Mouse (Mus musculus): Measurements from ENCODE around the gene Epyc. TPM values are rescaled to one million over a fixed set of nuclear protein-coding genes. Genes with fewer than 3 reads are reported as not detected.

The Epyc gene
- total and polyA plus RNA-seq, 2 experiments = 0.09 TPM; not detected in 1

DNA sequence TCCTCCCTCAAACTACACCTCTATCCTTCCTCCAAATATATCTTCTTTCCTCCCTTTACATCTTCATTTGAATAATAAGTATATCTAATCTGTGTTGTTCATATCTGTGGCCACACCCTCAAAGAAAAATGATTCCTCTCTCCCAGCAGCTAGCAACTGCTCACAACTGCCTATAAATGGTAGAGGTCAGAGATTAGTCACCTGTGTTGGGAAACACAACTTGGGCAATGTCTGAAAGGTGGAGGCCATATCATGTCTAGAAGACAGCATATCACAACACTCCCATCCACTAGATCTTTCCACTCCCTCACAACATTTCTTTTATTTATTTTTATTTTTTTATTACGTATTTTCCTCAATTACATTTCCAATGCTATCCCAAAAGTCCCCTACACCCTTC is 15.6 kb downstream of the Epyc start:
- H3K27me3 ChIP-seq (ENCODE audit: control insufficient read depth, insufficient read depth, low read length) = no peaks in the 10 kb centered on the region
- H3K36me3 ChIP-seq (ENCODE audit: control insufficient read depth, insufficient read depth, low read length) = no peaks in the 10 kb centered on the region
- H3K79me2 ChIP-seq (ENCODE audit: control insufficient read depth, insufficient read depth, low read length) = no peaks in the 10 kb centered on the region
- DNase-seq (ENCODE audit: extremely low read depth, low read depth, low spot score) = no peak
- TF ChIP-seq POLR2A (IDR thresholded peaks at IDR 0.05; ENCODE audit: extremely low read depth, insufficient read depth, low read length) (no peak), CTCF (IDR thresholded peaks at IDR 0.05; ENCODE audit: low read depth, low read length) (no peak)
- no peak overlapping the region for H3K27ac ChIP-seq (replicated peaks; ENCODE audit: insufficient read depth, low read depth, low read length)
- H3K4me3 ChIP-seq (ENCODE audit: insufficient read depth, low read depth, low read length) = no peak overlapping the region
- H3K4me1 ChIP-seq (ENCODE audit: control insufficient read depth, insufficient read depth, low read length) = no peaks in the 10 kb centered on the region
- 86% methylated on average over 1 of the region's 1 CpGs for WGBS
- H3K9ac ChIP-seq (ENCODE audit: low read depth, low read length) = no peak overlapping the region

DNA sequence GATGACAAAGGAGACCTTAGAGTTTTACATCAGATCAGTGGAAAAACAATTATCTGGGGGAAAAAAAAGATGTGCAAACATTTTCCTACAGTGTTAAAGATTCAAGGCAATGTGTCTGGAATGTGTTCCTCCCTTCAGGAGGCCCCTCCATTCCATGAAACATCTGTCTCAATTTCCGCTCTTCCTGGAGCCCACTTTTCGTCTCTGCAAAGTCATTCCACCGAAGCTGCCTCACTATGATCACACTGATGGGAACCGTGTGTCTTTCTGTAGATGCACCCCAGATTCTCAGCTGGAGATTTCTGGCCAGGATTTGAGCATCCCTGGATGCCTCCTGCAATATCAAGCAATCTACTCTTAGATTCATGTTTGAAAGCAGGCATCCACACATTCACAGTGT is 24.8 kb downstream of the Epyc start:
- Histone ChIP-seq H3K36me3 (ENCODE audit: control insufficient read depth, insufficient read depth, low read length) (no peaks in the 10 kb centered on the region), H3K27ac (replicated peaks; ENCODE audit: insufficient read depth, low read depth, low read length) (no peak overlapping the region), H3K4me1 (ENCODE audit: control insufficient read depth, insufficient read depth, low read length) (no peaks in the 10 kb centered on the region), H3K9ac (ENCODE audit: low read depth, low read length) (no peak overlapping the region), H3K27me3 (ENCODE audit: control insufficient read depth, insufficient read depth, low read length) (no peaks in the 10 kb centered on the region), H3K4me3 (ENCODE audit: insufficient read depth, low read depth, low read length) (no peak overlapping the region), H3K79me2 (ENCODE audit: control insufficient read depth, insufficient read depth, low read length) (no peaks in the 10 kb centered on the region)
- 73% methylated on average over 4 of the region's 4 CpGs for WGBS
- TF ChIP-seq POLR2A (IDR thresholded peaks at IDR 0.05; ENCODE audit: extremely low read depth, insufficient read depth, low read length) = no peak
- no peak for TF ChIP-seq CTCF (IDR thresholded peaks at IDR 0.05; ENCODE audit: low read depth, low read length)
- no peak for DNase-seq (ENCODE audit: extremely low read depth, low read depth, low spot score)

DNA sequence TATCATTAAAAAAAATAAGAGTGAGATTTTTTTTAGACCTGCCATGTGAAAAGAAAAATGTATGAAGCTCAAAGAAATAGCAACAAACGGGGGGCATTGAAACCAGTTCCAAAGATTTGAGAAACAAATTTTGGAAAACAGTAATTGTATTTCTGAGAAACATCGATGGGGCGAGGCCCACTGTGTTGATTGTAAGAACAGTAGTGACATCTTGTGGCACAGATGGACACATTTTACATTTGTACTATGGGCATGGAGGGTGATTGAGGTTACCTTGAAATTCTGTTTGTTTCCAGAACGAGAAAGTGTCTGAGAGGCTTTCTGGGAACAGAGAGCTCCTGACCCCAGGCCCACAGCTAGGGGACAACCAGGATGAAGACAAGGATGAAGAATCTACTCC is 26.3 kb downstream of the Epyc start:
- no peak overlapping the region for H3K4me3 ChIP-seq (ENCODE audit: insufficient read depth, low read depth, low read length)
- peak; percentile 4 for DNase-seq (ENCODE audit: extremely low read depth, low read depth, low spot score)
- TF ChIP-seq CTCF (IDR thresholded peaks at IDR 0.05; ENCODE audit: low read depth, low read length) (no peak), POLR2A (IDR thresholded peaks at IDR 0.05; ENCODE audit: extremely low read depth, insufficient read depth, low read length) (no peak)
- WGBS = 52% methylated on average over 4 of the region's 4 CpGs
- no peaks in the 10 kb centered on the region for H3K79me2 ChIP-seq (ENCODE audit: control insufficient read depth, insufficient read depth, low read length)
- H3K4me1 ChIP-seq (ENCODE audit: control insufficient read depth, insufficient read depth, low read length) = no peaks in the 10 kb centered on the region
- H3K9ac ChIP-seq (ENCODE audit: low read depth, low read length) = no peak overlapping the region
- no peaks in the 10 kb centered on the region for H3K27me3 ChIP-seq (ENCODE audit: control insufficient read depth, insufficient read depth, low read length)
- no peaks in the 10 kb centered on the region for H3K36me3 ChIP-seq (ENCODE audit: control insufficient read depth, insufficient read depth, low read length)
- no peak overlapping the region for H3K27ac ChIP-seq (replicated peaks; ENCODE audit: insufficient read depth, low read depth, low read length)

DNA sequence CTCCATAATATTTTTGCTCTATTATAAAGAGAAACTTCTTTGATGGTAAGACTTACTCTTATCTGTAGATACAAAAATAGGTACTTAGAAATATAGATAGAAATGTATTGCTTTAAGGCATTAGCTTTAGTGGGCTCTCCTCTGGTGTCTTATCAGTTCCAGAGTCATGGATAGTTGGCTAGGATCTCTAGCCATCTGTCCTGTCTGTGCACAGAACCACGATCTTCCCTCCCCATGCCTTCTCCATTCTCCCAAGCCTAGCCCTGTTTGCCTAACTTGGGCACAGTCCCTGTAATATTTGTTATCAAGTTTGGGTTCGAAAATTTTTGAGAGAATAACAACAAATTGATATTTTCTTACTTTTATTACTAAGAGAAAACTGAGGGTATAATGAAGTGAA is 29.4 kb downstream of the Epyc start:
- 54% methylated on average over 2 of the region's 2 CpGs for WGBS

DNA sequence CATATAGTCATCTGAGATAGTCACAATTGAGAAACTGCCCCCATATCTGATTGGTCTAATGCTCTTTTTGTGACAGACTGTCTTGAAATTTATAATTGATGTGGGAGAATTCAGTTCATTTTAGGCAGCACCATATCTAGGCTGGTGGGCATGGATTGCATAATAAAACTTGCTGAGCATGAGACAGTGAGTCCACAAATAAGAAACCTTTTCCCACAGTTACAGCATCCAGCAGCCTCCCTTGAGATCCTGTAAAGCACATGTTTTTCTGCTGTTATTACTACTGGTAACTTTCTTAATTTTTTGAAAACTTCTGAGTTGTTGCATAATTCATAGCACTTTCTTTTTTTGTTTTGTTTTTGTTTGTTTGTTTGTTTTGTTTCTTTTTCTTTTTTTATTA is 39.1 kb downstream of the Epyc start:
- Histone ChIP-seq H3K36me3 (ENCODE audit: control insufficient read depth, insufficient read depth, low read length) (no peaks in the 10 kb centered on the region), H3K4me3 (ENCODE audit: insufficient read depth, low read depth, low read length) (no peak overlapping the region), H3K27me3 (ENCODE audit: control insufficient read depth, insufficient read depth, low read length) (no peaks in the 10 kb centered on the region), H3K27ac (replicated peaks; ENCODE audit: insufficient read depth, low read depth, low read length) (no peak overlapping the region), H3K9ac (ENCODE audit: low read depth, low read length) (no peak overlapping the region), H3K4me1 (ENCODE audit: control insufficient read depth, insufficient read depth, low read length) (no peaks in the 10 kb centered on the region), H3K79me2 (ENCODE audit: control insufficient read depth, insufficient read depth, low read length) (no peaks in the 10 kb centered on the region)
- DNase-seq (ENCODE audit: extremely low read depth, low read depth, low spot score) = no peak
- TF ChIP-seq CTCF (IDR thresholded peaks at IDR 0.05; ENCODE audit: low read depth, low read length) (no peak), POLR2A (IDR thresholded peaks at IDR 0.05; ENCODE audit: extremely low read depth, insufficient read depth, low read length) (no peak)

More for the DNA sequence above, 29.4 kb downstream of the Epyc start:
- no peaks in the 10 kb centered on the region for H3K27me3 ChIP-seq (ENCODE audit: control insufficient read depth, insufficient read depth, low read length)
- H3K4me3 ChIP-seq (ENCODE audit: insufficient read depth, low read depth, low read length) = no peak overlapping the region
- H3K79me2 ChIP-seq (ENCODE audit: control insufficient read depth, insufficient read depth, low read length) = no peaks in the 10 kb centered on the region
- no peak for DNase-seq (ENCODE audit: extremely low read depth, low read depth, low spot score)
- H3K36me3 ChIP-seq (ENCODE audit: control insufficient read depth, insufficient read depth, low read length) = no peaks in the 10 kb centered on the region
- H3K27ac ChIP-seq (replicated peaks; ENCODE audit: insufficient read depth, low read depth, low read length) = no peak overlapping the region
- H3K4me1 ChIP-seq (ENCODE audit: control insufficient read depth, insufficient read depth, low read length) = no peaks in the 10 kb centered on the region
- no peak overlapping the region for H3K9ac ChIP-seq (ENCODE audit: low read depth, low read length)
- TF ChIP-seq POLR2A (IDR thresholded peaks at IDR 0.05; ENCODE audit: extremely low read depth, insufficient read depth, low read length) = no peak
- no peak for TF ChIP-seq CTCF (IDR thresholded peaks at IDR 0.05; ENCODE audit: low read depth, low read length)

DNA sequence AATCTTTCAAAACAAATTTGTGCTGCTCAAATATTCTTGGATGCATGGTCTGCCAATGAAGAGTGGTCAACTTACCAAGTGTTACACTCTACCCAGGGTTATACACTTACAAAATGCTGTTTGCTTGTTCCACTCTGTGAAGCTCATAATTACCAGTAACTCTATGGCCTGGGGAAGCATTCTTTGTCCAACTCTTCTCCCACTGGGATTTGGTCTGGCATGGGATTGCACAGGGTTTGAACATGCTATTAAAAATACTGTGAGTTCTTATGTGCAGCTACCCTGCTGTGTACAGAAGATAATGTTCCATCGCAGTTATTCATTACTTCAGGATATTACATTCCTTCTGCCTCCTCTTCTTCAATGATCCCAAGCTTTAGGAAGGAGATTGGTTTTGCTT is 43.3 kb downstream of the Epyc start:
- no peak for DNase-seq (ENCODE audit: extremely low read depth, low read depth, low spot score)
- H3K79me2 ChIP-seq (ENCODE audit: control insufficient read depth, insufficient read depth, low read length) = no peaks in the 10 kb centered on the region
- no peak overlapping the region for H3K9ac ChIP-seq (ENCODE audit: low read depth, low read length)
- H3K4me1 ChIP-seq (ENCODE audit: control insufficient read depth, insufficient read depth, low read length) = no peaks in the 10 kb centered on the region
- no peak overlapping the region for H3K27ac ChIP-seq (replicated peaks; ENCODE audit: insufficient read depth, low read depth, low read length)
- 87% methylated on average over 1 of the region's 1 CpGs for WGBS
- no peak overlapping the region for H3K4me3 ChIP-seq (ENCODE audit: insufficient read depth, low read depth, low read length)
- no peak for TF ChIP-seq POLR2A (IDR thresholded peaks at IDR 0.05; ENCODE audit: extremely low read depth, insufficient read depth, low read length)
- TF ChIP-seq CTCF (IDR thresholded peaks at IDR 0.05; ENCODE audit: low read depth, low read length) = no peak
- H3K36me3 ChIP-seq (ENCODE audit: control insufficient read depth, insufficient read depth, low read length) = no peaks in the 10 kb centered on the region
- H3K27me3 ChIP-seq (ENCODE audit: control insufficient read depth, insufficient read depth, low read length) = no peaks in the 10 kb centered on the region
